In the genomic region with DNA sequence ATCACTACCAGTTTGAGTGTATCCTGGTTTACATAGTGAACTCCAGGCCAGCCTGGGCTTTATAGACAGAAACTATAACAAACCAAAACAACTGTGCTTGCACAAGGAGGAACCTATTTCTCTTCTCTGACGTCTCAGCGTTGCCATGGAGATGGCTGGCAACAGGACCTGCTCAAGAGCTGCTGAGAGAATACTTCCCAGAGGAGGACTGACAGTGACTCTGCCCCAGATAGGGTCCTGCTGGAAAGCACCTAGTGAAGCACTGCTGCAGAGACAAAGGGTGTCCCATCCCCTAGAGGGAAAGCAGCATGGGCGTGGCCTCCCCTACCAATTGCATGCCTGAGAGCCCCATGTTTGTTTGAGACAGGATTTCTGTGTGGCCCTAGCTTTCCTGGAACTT, we compare ENCODE assay signal across 9 mouse cellular contexts. TPM values are rescaled to one million over a fixed set of nuclear protein-coding genes. Genes with fewer than 3 reads are reported as not detected.
DNase-seq lines count a peak whose midpoint lies in the region; ATAC-seq and TF ChIP-seq lines count a peak whose summit lies in the region.
"Had no signal": no experiment of that assay in that cellular context is flagged by ENCODE, and none has a peak within 500 bp of the region (broad histone marks: within the 10 kb centered on the region; RNA-seq: fewer than 3 reads in every experiment).

No protein-coding gene starts in this region.

- H3K27ac ChIP-seq in forebrain, embryonic 15.5 days (replicated peaks), result no peak overlapping the region
- no peak overlapping the region for H3K27ac ChIP-seq in forebrain, embryonic 11.5 days (ENCODE audit: low read depth, low read length)
- peak overlapping the region; percentile 86 for H3K27ac ChIP-seq in layer of hippocampus, adult 2 months
- H3K27ac ChIP-seq: midbrain, embryonic 12.5 days had no signal

- H3K36me3 ChIP-seq in forebrain, embryonic 15.5 days, result no peaks in the 10 kb centered on the region
- no peaks in the 10 kb centered on the region for H3K36me3 ChIP-seq in forebrain, embryonic 11.5 days (ENCODE audit: control insufficient read depth, insufficient read depth, low read length)
- H3K36me3 ChIP-seq: midbrain, embryonic 12.5 days had no signal

- WGBS in forebrain, embryonic 15.5 days, result 49% methylated on average over 3 of the region's 3 CpGs
- WGBS in forebrain, embryonic 11.5 days, result 43% methylated on average over 3 of the region's 3 CpGs

- DNase-seq in forebrain, embryonic 11.5 days (ENCODE audit: low spot score), result no peak
- DNase-seq in ovary, adult 18-20 months (ENCODE audit: low spot score), result peak; percentile 63
- DNase-seq in ovary, postnatal 14 days (ENCODE audit: low spot score), result no peak
- DNase-seq in embryo, embryonic 11 days, result peak; percentile 46
- peak; percentile 68 to 77 for DNase-seq in layer of hippocampus, adult 2 months (ENCODE audit: low spot score in 2 of 2)
- DNase-seq in right cerebral cortex, adult 2 months (ENCODE audit: low spot score in 2 of 2), result peak; percentile 79 to 89
- no peak for DNase-seq in thymus, postnatal 36 days

- H3K27me3 ChIP-seq in forebrain, embryonic 15.5 days, result no peaks in the 10 kb centered on the region
- H3K27me3 ChIP-seq in forebrain, embryonic 11.5 days (ENCODE audit: control insufficient read depth, insufficient read depth, low read length), result no peaks in the 10 kb centered on the region

- H3K9me3 ChIP-seq in forebrain, embryonic 15.5 days, result no peaks in the 10 kb centered on the region
- no peaks in the 10 kb centered on the region for H3K9me3 ChIP-seq in forebrain, embryonic 11.5 days (ENCODE audit: control insufficient read depth, low read length)
- H3K9me3 ChIP-seq: midbrain, embryonic 12.5 days had no signal

- no peak for TF ChIP-seq CTCF in layer of hippocampus, adult 2 months (conservative IDR thresholded peaks at IDR 0.05)

- H3K9ac ChIP-seq in forebrain, embryonic 15.5 days (replicated peaks), result no peak overlapping the region
- no peak overlapping the region for H3K9ac ChIP-seq in forebrain, embryonic 11.5 days (ENCODE audit: low read length)
- H3K9ac ChIP-seq: midbrain, embryonic 12.5 days had no signal

- H3K4me1 ChIP-seq in forebrain, embryonic 15.5 days, result peaks cover 8% of the 10 kb centered on the region
- H3K4me1 ChIP-seq in forebrain, embryonic 11.5 days (replicated peaks; ENCODE audit: control insufficient read depth, insufficient read depth, low read length), result no peaks in the 10 kb centered on the region

- H3K4me2 ChIP-seq in forebrain, embryonic 15.5 days (replicated peaks), result no peak overlapping the region
- no peak overlapping the region for H3K4me2 ChIP-seq in forebrain, embryonic 11.5 days (ENCODE audit: low read depth, low read length, severe bottlenecking)
- H3K4me2 ChIP-seq: midbrain, embryonic 12.5 days had no signal

- peak; percentile 57; the same call in 1 of the 2 replicates for ATAC-seq in forebrain, embryonic 15.5 days (replicated peaks)
- no peak for ATAC-seq in forebrain, embryonic 11.5 days (replicated peaks; ENCODE audit: low FRiP score)

- H3K4me3 ChIP-seq in forebrain, embryonic 15.5 days, result no peak overlapping the region
- H3K4me3 ChIP-seq in forebrain, embryonic 11.5 days (ENCODE audit: low read depth, low read length), result no peak overlapping the region
- H3K4me3 ChIP-seq in layer of hippocampus, adult 2 months, result no peak overlapping the region
- H3K4me3 ChIP-seq: midbrain, embryonic 12.5 days had no signal

RNA-seq across cellular contexts. Expression of a gene that starts 6.6 kb away (rescaled TPM):
- 3.4 and 4.2 TPM in 2 replicates for polyA plus RNA-seq in forebrain, embryonic 15.5 days (2015; fragmentation: Nextera tagmentation; extraction: Ambion mirVana)
- 3.1 and 3.2 TPM in 2 replicates for polyA plus RNA-seq in forebrain, embryonic 11.5 days (2014; fragmentation: Nextera tagmentation; extraction: Ambion mirVana)
- 1 to 10 TPM; 6.6 to 8.9 TPM for total RNA-seq in layer of hippocampus, adult 2 months (2021)

RNA-seq across cellular contexts. Expression of a gene that starts 9.2 kb away (rescaled TPM):
- 0.70 and 0.86 TPM in 2 replicates for polyA plus RNA-seq in forebrain, embryonic 15.5 days (2015; fragmentation: Nextera tagmentation; extraction: Ambion mirVana)
- 0.43 and 1.3 TPM in 2 replicates for polyA plus RNA-seq in forebrain, embryonic 11.5 days (2014; fragmentation: Nextera tagmentation; extraction: Ambion mirVana)
- total RNA-seq in layer of hippocampus, adult 2 months (2021), result 1 to 10 TPM in 1 of 2 experiments, under 1 TPM in 1; 0.91 to 1.0 TPM

RNA-seq across cellular contexts. Expression of a gene that starts 10.0 kb away (rescaled TPM):
- polyA plus RNA-seq in forebrain, embryonic 15.5 days (2015; fragmentation: Nextera tagmentation; extraction: Ambion mirVana), result 560 and 578 TPM in 2 replicates
- 856 and 864 TPM in 2 replicates for polyA plus RNA-seq in forebrain, embryonic 11.5 days (2014; fragmentation: Nextera tagmentation; extraction: Ambion mirVana)
- total RNA-seq in layer of hippocampus, adult 2 months (2021), result 100 to 1,000 TPM; 263 to 276 TPM

RNA-seq across cellular contexts. Expression of a gene that starts 18.7 kb away (rescaled TPM):
- polyA plus RNA-seq in forebrain, embryonic 15.5 days (2015; fragmentation: Nextera tagmentation; extraction: Ambion mirVana), result 54.1 and 54.6 TPM in 2 replicates
- 50.1 and 55.8 TPM in 2 replicates for polyA plus RNA-seq in forebrain, embryonic 11.5 days (2014; fragmentation: Nextera tagmentation; extraction: Ambion mirVana)
- 10 to 100 TPM; 42.5 to 47.9 TPM for total RNA-seq in layer of hippocampus, adult 2 months (2021)

RNA-seq across cellular contexts. Expression of a gene that starts 19.6 kb away (rescaled TPM):
- 22.6 and 25.2 TPM in 2 replicates for polyA plus RNA-seq in forebrain, embryonic 15.5 days (2015; fragmentation: Nextera tagmentation; extraction: Ambion mirVana)
- polyA plus RNA-seq in forebrain, embryonic 11.5 days (2014; fragmentation: Nextera tagmentation; extraction: Ambion mirVana), result 49.9 and 52.6 TPM in 2 replicates
- 1 to 10 TPM; 8.1 to 8.7 TPM for total RNA-seq in layer of hippocampus, adult 2 months (2021)

Comparison
In these comparisons a context has a peak if more than half of its experiments do, and no peak if none do; other contexts are left out.
1. DNase-seq: peak in ovary, adult 18-20 months (single experiment), embryo, embryonic 11 days (single experiment), layer of hippocampus, adult 2 months (2 of 2) and right cerebral cortex, adult 2 months (2 of 2); none in forebrain, embryonic 11.5 days (single experiment), ovary, postnatal 14 days (single experiment) and thymus, postnatal 36 days (0 of 2).